Mouse (Mus musculus) layer of hippocampus, adult 6 months (tissue): ENCODE measurements around the gene Tmem200a. TPM values are rescaled to one million over a fixed set of nuclear protein-coding genes. Genes with fewer than 3 reads are reported as not detected.

ENCODE experiments used
- long read RNA-seq, 2 experiments: library from polyadenylated mRNA; unstranded; transcript quantifications; one replicate each; pipeline ENCODE4 v2.0.0; 2019 to 2020
- polyA plus RNA-seq: library from polyadenylated mRNA; unstranded; fragments of <200 nt; fragmentation: Nextera tagmentation; gene quantifications from 2 replicates; pipeline ENCODE4 v1.2.3, GENCODE M21; 2021

The Tmem200a gene
- 12.9 and 13.5 TPM in 2 replicates for polyA plus RNA-seq
- long read RNA-seq, experiment 1, full-length matches to known transcripts, result 18 of 26 reads
- long read RNA-seq, experiment 1, partial matches to known transcripts, result 0 of 26 reads
- long read RNA-seq, experiment 1, other reads (novel, unspliced or antisense), result 8 of 26 reads
- long read RNA-seq, experiment 2, full-length matches to known transcripts, result 92 of 97 reads
- long read RNA-seq, experiment 2, partial matches to known transcripts, result 0 of 97 reads
- long read RNA-seq, experiment 2, other reads (novel, unspliced or antisense), result 5 of 97 reads

DNA sequence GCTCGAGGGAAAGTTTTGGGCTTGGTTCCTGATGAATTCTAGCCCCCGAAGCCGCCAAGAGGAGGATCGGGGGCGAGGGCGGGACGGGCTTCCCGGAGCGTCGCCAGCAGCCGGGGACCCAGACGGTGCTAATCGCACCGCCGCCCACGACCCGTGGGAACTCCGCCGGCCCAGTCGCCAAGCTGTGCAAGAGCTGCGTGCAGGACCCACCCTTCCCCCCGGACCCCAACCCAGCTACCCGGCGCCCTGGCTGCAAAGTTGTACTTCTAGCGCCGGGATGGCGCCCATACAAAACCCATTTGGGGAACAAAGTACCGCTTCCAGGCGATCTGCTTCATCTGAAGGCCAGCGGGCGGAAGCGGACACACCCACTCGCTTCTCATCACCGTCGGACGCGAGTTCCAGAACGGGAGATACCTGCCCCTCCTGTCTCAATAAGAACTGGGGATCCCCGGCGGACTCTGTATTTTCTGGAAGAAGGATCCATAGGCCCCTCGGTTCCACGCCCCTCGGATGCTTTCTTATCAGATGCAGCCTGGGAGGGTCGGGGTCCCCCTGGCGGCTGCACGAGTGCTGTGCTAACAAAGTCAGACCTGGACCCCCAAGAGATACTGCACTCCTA, at the start of gene Tmem200a:
Gene Tmem200a, minus strand, starts transcription at position 532 of the 622 bp plus-strand sequence.

DNA sequence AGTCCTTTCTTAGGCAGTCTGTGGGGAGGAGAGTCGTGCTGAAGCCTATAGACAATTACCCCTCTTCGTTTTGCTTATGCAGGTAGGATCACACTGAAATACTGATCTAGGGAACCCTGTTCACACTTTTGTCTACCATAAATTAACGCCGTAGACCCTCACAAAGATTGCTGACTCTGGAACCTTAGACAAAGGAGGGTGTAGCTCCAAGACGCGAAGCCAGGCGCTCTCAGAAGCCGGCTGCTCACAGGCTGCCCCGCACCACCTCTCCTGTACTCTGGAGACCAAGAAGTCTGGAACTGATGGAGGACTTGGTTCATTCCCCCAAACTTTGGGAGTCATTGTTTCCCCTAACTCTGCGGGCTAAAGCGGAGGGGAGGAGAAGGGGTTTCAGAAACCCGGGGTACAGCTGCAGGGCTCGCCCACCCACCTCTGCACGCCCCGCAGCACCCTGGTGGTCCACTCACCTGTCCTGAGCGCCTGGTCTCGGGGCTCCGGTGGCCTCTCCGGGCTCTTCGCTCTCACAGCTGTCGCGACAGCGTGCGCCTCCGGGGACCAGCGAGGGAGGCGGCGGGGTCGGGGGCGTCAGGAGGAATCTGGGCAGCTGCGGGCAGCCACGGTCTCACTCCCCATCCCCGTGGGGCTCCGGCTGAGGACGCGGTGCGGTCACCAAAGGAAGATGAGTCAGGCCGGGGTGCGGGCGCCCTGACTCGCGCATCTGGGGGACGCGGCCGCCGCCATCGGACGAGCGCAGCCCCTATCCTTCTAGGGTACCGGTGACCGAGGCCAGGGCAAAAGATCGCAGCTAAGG, 976 bp downstream of the Tmem200a start, which contains the start of gene Gm9767:
Gene Gm9767, plus strand, starts transcription at position 585 of the 811 bp plus-strand sequence.

Other genes with a start within 250 kb of the Tmem200a start
- gene Gm9767, start 797 bp downstream of the Tmem200a start, polyA plus RNA-seq, result 0.38 TPM in 2 replicates
- 1.2 and 1.5 TPM in 2 replicates for gene Samd3, start 150.7 kb upstream of the Tmem200a start, polyA plus RNA-seq